Mouse (Mus musculus): ENCODE data around the gene Gm11032.
"Not testable (repeated sequence)": the region's sequence is repeated elsewhere in the genome, so short reads cannot be mapped to it uniquely, and the experiment has no call there.

The Gm11032 gene

DNA sequence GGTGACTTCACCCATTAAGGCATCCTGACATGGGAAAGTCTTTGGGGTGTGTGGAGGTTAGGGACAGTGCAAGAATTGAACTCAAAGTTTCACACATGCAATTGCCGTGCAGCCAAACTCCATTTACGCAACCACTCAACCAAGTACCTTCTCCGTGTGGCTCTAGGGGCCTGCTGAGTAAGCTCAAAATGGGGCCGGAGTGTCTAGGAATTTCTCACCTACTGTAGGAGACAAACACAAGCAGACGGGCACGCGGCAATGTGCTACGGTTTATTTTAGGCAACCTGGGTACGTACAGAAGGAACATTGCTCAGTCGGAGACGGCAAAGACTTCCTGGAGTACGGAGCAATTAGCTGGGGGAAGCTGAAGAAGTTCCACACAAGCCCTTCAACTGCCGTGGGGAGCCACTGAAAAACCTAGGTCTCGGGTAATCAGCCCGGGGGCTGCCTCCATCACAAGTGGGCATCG, at the start of gene Gm11032:
Gm11032 (plus strand) TSS at position 51 of the 469 bp plus-strand sequence.
- no peak for DNase-seq (ENCODE audit: low read depth)

DNA sequence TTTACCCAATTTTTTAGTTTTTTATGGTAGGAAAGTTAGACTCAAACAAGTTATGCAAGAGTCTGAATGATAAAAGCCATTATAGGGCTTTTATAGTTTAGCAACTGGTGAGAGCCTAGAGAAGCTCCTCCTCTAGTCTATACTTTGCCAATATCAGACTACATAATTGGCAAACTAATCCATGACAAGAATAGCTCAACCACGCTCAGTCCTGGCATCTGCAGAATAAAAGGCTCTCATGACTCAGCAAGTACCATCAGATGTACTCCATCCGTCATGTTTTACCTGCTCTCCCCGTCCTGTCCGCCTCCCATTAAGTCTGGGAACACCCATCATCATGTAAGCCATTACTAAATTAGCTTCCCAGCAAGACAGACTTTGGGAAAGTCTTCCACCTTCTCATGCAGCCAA, 48.4 kb upstream of the Gm11032 start:
- DNase-seq (ENCODE audit: low read depth): no peak

GRCm38 (mm10) chr11:4576090-4576732, 43.7 kb upstream of the Gm11032 start:
- DNase-seq (ENCODE audit: low read depth): not testable (repeated sequence)

DNA sequence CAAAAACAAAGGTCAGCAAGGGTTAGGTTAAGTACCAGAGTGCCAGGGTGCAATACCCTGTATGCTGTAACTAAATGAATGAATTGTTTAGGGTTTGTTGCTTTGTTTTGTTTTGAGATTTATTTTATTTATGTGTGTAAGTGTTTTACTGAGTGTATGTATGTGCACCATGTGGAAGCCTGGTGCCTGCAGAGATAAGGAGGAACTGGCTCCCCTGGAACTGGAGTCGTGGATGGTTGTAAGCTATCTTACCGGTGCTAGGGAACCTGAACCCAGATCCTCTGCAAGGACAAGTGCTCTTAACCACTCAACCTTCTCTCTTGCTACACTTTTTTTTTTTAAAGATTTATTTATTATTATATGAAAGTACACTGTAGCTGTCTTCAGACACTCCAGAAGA, 42.8 kb upstream of the Gm11032 start:
- no peak for DNase-seq (ENCODE audit: low read depth)

DNA sequence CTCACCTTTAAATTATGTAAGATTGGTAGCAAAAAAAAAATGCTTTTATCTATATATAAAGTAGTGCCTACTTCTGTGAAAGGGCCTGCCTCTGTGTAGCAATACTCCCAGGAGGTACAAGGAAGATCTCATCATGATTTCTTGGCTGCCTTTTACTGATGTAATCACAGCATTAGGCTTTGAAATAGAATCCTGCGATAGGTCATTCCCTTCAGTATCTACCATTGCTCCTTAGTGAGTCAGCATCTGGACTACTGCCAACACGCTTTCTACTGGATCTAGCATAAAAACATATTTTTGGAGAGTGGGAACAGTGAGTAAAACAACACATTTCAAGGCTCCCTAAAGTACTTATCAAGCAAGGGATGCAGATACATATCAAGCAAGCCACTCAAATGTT, 41.2 kb upstream of the Gm11032 start:
- peak; percentile 79 for DNase-seq (ENCODE audit: low read depth)

- DNase-seq (ENCODE audit: low read depth): no peak
Observed at GRCm38 (mm10) chr11:4591811-4592210, 28.1 kb upstream of the Gm11032 start.

GRCm38 (mm10) chr11:4593491-4593848, 26.4 kb upstream of the Gm11032 start:
- no peak for DNase-seq (ENCODE audit: low read depth)

GRCm38 (mm10) chr11:4593849-4594607, 25.8 kb upstream of the Gm11032 start:
- DNase-seq (ENCODE audit: low read depth): no peak

DNA sequence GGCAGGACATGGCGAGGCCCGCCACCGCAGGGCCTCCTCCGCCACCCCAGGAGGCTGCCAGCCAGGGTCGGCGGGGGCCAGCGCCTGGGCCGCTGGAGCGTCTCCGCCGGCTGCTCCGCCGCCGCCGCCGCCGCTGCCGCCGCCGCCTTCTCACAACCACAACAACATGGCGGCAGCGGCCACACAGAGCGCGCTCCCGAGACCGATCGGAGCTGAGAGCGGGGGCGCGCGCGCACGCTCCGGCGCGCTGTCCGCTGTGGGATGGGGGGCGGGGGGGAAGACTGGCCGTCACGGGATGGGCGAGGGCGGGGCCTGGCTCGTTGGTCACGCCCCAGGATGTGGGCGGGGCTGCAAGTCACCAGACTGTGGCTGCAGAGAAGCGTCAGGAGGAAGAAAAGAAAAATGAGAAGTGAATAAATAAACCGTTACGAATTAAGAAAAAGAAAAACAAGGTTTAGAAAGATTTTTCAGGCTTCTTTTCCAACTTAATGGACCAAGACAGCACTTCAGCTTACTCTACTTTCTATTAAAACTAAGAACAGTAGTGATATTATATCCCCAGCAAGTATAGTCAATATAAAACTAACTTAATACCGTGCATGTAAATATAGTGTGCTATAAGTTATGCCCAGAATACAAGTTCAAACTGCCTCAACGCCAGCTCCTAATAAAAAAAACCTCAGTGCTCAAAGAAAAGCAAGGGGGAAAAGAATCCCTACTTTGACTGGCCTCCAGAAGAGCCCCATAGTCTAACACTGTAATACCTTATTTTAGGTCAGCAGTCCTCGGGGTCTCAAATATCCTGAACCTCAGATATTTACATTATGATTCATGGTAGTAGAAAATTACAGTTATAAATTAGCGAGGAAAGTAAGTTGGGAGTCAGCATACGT, 25.0 kb upstream of the Gm11032 start, which contains the start of gene Mtmr3:
Mtmr3 (minus strand) TSS at position 256 of the 893 bp plus-strand sequence.
- DNase-seq (ENCODE audit: low read depth): peak; percentile 91

- no peak for DNase-seq (ENCODE audit: low read depth)
Observed at GRCm38 (mm10) chr11:4598411-4598810, 21.5 kb upstream of the Gm11032 start.

DNA sequence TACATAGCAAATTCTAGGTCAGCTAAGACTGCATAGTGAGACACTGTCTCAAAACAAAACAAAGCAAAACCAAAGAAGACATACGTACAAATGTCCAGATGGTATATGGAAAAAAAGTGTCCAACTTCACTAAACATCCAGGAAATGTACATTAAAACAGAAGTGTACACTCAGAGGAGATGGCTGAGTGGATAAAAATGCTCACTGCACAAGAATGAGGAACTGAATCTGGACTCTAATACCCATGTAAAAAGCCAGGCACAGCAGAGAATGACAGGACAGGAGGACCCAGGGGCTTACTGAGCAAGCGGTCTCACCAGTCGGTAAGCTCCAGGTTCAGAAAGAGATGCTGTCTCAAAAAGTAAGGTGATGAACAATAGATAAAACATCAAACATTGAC, 20.0 kb upstream of the Gm11032 start:
- no peak for DNase-seq (ENCODE audit: low read depth)

GRCm38 (mm10) chr11:4601890-4602289, 18.0 kb upstream of the Gm11032 start:
- no peak for DNase-seq (ENCODE audit: low read depth)

GRCm38 (mm10) chr11:4602691-4603441, 17.0 kb upstream of the Gm11032 start:
- no peak for DNase-seq (ENCODE audit: low read depth)

DNA sequence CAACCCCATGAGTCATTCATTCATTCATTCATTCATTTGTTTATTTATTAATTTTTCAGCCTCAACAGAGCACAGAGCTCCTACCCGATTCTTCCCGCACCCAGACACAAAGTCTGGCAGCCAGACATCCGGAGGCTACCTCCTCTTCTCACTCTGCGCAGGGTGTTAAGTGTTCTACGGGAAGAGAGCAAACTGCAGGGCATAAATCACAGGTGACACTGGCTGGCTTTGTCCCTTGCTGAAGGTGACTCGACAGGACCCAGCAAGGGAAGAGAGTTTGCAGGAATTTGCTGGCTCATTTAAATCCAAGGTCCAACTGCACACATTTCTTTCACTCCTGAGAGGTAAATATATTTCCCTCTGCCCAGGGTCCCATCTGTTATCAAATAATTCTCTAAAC, 15.4 kb upstream of the Gm11032 start:
- no peak for DNase-seq (ENCODE audit: low read depth)

- no peak for DNase-seq (ENCODE audit: low read depth)
Observed at GRCm38 (mm10) chr11:4605414-4605813, 14.5 kb upstream of the Gm11032 start.

- DNase-seq (ENCODE audit: low read depth): peak; percentile 70
Observed at GRCm38 (mm10) chr11:4606541-4606940, 13.3 kb upstream of the Gm11032 start.

DNA sequence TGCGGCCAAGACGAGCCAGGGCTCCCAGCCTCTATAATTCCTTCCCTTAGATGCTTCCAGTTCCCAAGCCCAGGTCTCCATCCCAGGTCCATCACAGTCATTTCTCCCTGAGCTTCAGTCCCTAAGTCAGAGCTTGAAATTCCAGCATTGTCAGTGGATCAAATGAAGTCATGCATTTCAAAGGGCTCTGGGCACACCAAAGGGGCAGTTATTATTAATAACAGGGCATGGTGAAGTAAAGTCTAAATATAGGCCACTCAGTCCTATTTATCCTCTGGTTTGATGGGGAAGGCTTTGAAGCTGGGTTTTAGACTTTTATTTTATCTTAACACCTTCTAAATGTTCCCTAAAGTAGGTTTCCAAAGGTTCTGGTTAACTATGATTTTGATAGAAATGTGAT, 8.0 kb upstream of the Gm11032 start:
- DNase-seq (ENCODE audit: low read depth): no peak

DNA sequence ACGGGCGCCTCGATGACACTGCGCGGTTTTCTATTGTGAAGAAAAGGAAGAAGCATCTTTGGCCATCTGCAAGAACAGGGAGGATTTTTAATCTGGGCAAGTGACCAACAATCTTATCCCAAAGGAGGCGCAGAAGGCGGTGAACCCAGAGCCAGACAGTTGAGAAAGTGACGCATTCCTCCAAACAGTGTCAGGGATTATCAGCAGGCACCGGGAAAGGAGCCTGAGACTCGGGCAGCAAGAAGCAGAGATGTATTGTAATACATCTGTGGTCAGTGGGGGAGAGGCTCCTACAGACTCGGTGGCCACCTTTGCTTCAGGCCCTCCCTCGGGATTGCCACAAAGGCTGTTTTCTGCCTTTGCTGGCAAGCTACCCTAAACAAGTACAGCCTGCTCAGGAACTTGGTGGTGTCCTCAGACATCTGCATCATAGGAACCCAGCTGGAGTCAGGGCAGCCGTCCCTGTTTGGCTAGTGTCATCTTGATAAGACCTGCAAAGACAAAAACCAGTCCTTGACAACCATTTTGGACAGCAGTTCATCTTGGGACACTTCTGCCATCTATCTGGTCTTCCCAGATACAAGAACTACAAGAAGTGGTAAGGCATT, 738 bp downstream of the Gm11032 start:
- DNase-seq (ENCODE audit: low read depth): no peak

GRCm38 (mm10) chr11:4621866-4622265, 2.0 kb downstream of the Gm11032 start:
- no peak for DNase-seq (ENCODE audit: low read depth)

- DNase-seq (ENCODE audit: low read depth): no peak
Observed at GRCm38 (mm10) chr11:4622442-4622986, 2.6 kb downstream of the Gm11032 start.

DNA sequence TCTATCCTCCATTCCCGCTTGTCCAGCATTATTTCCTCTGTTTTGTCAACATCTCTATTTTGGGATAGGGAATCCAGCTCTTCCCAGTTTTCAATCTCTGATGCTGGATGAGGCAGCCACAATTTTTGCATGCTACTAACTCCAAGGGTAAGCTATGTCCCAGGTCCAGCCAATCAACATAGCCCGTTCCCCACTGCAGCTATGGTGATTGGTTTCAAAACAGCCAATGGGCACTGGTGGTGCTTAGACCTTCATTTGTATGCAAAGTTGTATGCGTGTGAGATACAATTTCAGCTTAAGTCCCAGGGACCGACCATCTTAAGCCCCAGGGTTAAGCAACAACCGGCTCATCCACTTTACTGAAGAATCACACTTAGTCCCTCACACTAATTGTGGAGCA, 3.1 kb downstream of the Gm11032 start:
- no peak for DNase-seq (ENCODE audit: low read depth)
